Mouse (Mus musculus) embryonic facial prominence, embryonic 14.5 days (tissue): ENCODE results near the gene Tubb2b. TPM values are rescaled to one million over a fixed set of nuclear protein-coding genes. Genes with fewer than 3 reads are reported as not detected.

Experiments used
- ATAC-seq: fragments of 200-750 bp; cut with Nextera tagmentation; 2 replicates; pipeline ENCODE4 v1.8.0; 2017; ENCODE audit warnings: low read depth, moderate number of reproducible peaks, moderate TSS enrichment
- DNase-seq: peaks from one replicate; pipeline ENCODE4 v3.0.0-alpha.2; 2015; ENCODE audit warnings: low spot score
- H3K27ac ChIP-seq: fragments of 300-500 bp; sonication (generic); replicated peaks from 2 replicates; pipeline ENCODE4 v1.5.1; 2014; ENCODE audit warnings: low read depth, mild to moderate bottlenecking, low read length, moderate library complexity
- H3K27me3 ChIP-seq: fragments of 300-500 bp; sonication (generic); replicated peaks from 2 replicates; pipeline ENCODE4 v1.6.1; 2014; ENCODE audit warnings: low read length; ENCODE audit not compliant: control insufficient read depth, insufficient read depth
- H3K36me3 ChIP-seq: fragments of 300-500 bp; sonication (generic); 2 replicates; pipeline ENCODE4 v1.6.1; 2014; ENCODE audit warnings: low read length, mixed read lengths; ENCODE audit not compliant: control insufficient read depth, insufficient read depth
- H3K4me1 ChIP-seq: fragments of 300-500 bp; sonication (generic); 2 replicates; pipeline ENCODE4 v1.6.1; 2014; ENCODE audit warnings: antibody characterized with exemption, low read length; ENCODE audit not compliant: control insufficient read depth, insufficient read depth
- H3K4me2 ChIP-seq: fragments of 300-500 bp; sonication (generic); 2 replicates; pipeline ENCODE4 v1.6.1; 2014; ENCODE audit warnings: low read depth, mild to moderate bottlenecking, low read length, moderate library complexity, mixed read lengths
- H3K4me3 ChIP-seq: fragments of 300-500 bp; sonication (generic); 2 replicates; pipeline ENCODE4 v1.5.1; 2014; ENCODE audit warnings: low read depth, mild to moderate bottlenecking, low read length
- H3K9ac ChIP-seq: fragments of 300-500 bp; sonication (generic); 2 replicates; pipeline ENCODE4 v1.6.1; 2014; ENCODE audit warnings: low read depth, mild to moderate bottlenecking, low read length, moderate library complexity, mixed read lengths
- H3K9me3 ChIP-seq: fragments of 300-500 bp; sonication (generic); 2 replicates; pipeline ENCODE4 v1.6.1; 2016; ENCODE audit warnings: low read length; ENCODE audit not compliant: control insufficient read depth
- WGBS: fragments of 180-500 bp; shearing (Covaris S2); extraction: QIAGEN DNeasy Blood & Tissue Kit; methylation state at CpG from one replicate; pipeline ENCODE4 v1.1.7; 2014; 5-methylcytosine and 5-hydroxymethylcytosine counted together
- polyA plus RNA-seq: library from polyadenylated mRNA; unstranded; fragments of >200 nt; fragmentation: Nextera tagmentation; extraction: Ambion mirVana; gene quantifications from 2 replicates; pipeline ENCODE4 v1.2.1, GENCODE M21; 2014

Tubb2b gene
- polyA plus RNA-seq, 1 experiment from 2014 or later: 52.1 TPM

DNA sequence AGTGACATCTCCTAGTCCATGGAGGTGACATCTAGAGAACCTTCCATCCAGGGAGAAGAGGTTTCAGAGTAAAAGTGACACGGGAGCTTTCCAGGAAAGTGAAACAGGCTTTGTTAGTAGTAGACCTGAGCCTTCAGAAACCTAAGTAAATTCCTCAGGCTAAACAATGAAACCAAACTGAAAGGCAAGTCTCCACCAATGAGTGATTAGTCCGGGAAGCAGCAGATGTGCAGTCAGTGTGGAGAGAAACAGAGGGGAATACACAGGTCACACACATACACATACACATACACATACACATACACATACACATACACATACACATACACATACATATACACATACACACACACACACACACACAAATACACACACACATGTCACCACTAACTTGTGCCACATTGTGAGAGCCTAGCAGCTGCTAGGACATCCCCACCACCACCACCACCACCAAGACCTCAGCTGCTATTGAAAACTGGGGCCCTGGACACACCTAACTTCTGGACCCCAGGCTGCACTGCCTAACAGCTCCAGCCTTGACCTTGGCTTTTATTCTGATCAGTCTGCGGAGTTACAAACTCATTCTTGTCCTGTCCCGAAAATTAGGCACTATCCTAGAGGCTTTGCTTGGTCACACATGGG, 21.1 kb downstream of the Tubb2b start:
- no peak for ATAC-seq
- Histone ChIP-seq H3K27me3 (no peaks in the 10 kb centered on the region), H3K27ac (no peak overlapping the region), H3K36me3 (no peaks in the 10 kb centered on the region), H3K9me3 (no peaks in the 10 kb centered on the region), H3K4me1 (no peaks in the 10 kb centered on the region), H3K4me2 (no peak overlapping the region), H3K4me3 (no peak overlapping the region), H3K9ac (no peak overlapping the region)
- DNase-seq: no peak
- 66% methylated on average over 4 of the region's 4 CpGs for WGBS

DNA sequence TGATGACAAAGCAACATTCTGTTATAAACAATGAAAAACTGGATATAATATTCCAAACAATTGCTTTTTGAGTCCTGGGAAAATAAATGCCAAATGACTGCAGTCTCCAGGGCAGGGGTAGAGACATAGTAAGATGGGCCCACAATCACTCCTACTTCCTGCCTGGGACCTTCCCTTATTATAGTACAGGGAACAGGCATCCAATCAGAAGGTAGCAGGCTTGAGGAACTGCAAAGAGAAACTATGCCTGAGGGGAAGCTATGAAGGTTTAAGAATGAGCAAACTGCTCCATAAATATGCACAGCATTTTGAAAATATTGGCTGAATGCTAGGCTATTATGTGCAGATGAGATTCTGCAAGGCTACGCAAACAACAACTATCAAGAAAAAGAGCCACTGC, 23.3 kb downstream of the Tubb2b start:
- Histone ChIP-seq H3K9ac (no peak overlapping the region), H3K36me3 (no peaks in the 10 kb centered on the region), H3K4me3 (no peak overlapping the region), H3K27ac (no peak overlapping the region), H3K9me3 (no peaks in the 10 kb centered on the region), H3K4me1 (no peaks in the 10 kb centered on the region), H3K4me2 (no peak overlapping the region), H3K27me3 (no peaks in the 10 kb centered on the region)
- WGBS: 90% methylated on average over 1 of the region's 1 CpGs
- no peak for ATAC-seq
- no peak for DNase-seq

GRCm38 (mm10) chr13:34106256-34106655, 24.0 kb downstream of the Tubb2b start:
- H3K4me2 ChIP-seq: no peak overlapping the region
- no peaks in the 10 kb centered on the region for H3K36me3 ChIP-seq
- H3K4me3 ChIP-seq: no peak overlapping the region
- H3K9me3 ChIP-seq: no peaks in the 10 kb centered on the region
- WGBS: 88% methylated on average over 2 of the region's 2 CpGs
- no peaks in the 10 kb centered on the region for H3K4me1 ChIP-seq
- no peak overlapping the region for H3K27ac ChIP-seq
- DNase-seq: no peak
- no peaks in the 10 kb centered on the region for H3K27me3 ChIP-seq
- no peak overlapping the region for H3K9ac ChIP-seq
- ATAC-seq: no peak

DNA sequence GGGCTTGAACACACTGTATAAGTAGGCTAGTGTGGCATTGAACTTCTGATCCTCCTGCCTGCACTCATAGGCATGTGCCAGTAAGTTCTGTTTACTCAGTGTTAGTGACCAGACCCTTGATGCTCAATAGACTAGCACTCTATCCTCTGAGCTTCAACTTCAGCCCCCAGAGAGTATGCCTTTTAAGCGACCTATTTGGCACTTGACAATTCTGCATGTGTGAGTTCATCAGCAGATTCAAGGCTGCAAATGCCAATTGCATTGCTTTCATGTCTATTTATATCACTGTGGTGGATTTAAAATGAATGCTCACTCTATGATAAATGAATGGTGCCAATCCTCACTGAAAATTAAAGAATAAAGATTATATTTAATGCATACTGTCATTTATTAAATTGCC, 24.9 kb downstream of the Tubb2b start:
- Histone ChIP-seq H3K4me3 (no peak overlapping the region), H3K27me3 (no peaks in the 10 kb centered on the region), H3K36me3 (no peaks in the 10 kb centered on the region), H3K4me2 (no peak overlapping the region), H3K9ac (no peak overlapping the region), H3K9me3 (no peaks in the 10 kb centered on the region), H3K27ac (no peak overlapping the region), H3K4me1 (no peaks in the 10 kb centered on the region)
- no peak for DNase-seq
- ATAC-seq: no peak
- WGBS: 66% methylated on average over 1 of the region's 1 CpGs

DNA sequence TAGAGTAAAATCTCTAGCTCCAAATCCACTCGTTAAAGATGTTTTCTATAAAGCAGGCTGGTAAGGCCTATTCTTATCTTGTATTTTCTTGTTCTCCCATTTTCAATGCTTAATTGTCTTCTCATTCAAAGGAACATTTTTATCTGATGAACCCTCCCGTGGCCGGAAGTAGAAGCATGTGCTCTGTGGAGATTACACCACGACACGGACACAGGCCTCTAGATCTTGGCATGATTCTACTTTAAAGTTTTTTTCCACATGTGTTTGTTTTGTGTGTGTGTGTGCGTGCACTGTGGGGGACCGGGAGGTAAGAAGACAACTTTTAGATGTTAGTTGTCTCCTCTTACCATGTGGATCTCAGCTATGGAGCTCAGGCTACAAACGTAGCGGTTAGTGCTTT, 28.4 kb downstream of the Tubb2b start:
- DNase-seq: no peak
- Histone ChIP-seq H3K9me3 (no peaks in the 10 kb centered on the region), H3K27me3 (no peaks in the 10 kb centered on the region)

DNA sequence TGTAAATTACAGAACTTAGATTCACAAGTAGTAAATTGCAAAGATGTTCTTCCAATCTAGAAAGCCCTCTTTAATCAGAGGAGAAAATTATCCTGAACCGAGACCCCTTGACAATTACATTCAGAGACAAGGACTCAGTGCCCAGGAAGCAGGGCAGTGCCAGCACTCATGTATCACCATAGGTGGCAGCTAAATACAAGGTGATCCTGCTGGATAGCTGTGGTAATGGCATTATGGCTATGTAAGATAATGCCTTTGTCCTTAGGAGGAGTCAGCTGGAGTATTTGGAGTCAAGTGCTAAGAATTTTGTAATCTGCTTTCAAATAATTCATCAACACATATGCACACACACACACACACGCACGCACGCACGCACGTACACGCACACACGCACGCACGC, 29.0 kb downstream of the Tubb2b start:
- H3K9me3 ChIP-seq: no peaks in the 10 kb centered on the region
- no peaks in the 10 kb centered on the region for H3K36me3 ChIP-seq
- H3K4me1 ChIP-seq: no peaks in the 10 kb centered on the region
- DNase-seq (no peak), ATAC-seq (no peak)
- H3K27ac ChIP-seq: no peak overlapping the region
- WGBS: 94% methylated on average over 10 of the region's 10 CpGs
- H3K27me3 ChIP-seq: no peaks in the 10 kb centered on the region
- H3K4me2 ChIP-seq: no peak overlapping the region
- no peak overlapping the region for H3K4me3 ChIP-seq
- no peak overlapping the region for H3K9ac ChIP-seq

More for the DNA sequence above, 28.4 kb downstream of the Tubb2b start:
- H3K36me3 ChIP-seq: no peaks in the 10 kb centered on the region
- ATAC-seq: no peak
- H3K4me1 ChIP-seq: no peaks in the 10 kb centered on the region
- H3K4me2 ChIP-seq: no peak overlapping the region
- H3K4me3 ChIP-seq: no peak overlapping the region
- H3K27ac ChIP-seq: no peak overlapping the region
- 79% methylated on average over 9 of the region's 9 CpGs for WGBS
- no peak overlapping the region for H3K9ac ChIP-seq

GRCm38 (mm10) chr13:34100733-34101132, 29.5 kb downstream of the Tubb2b start:
- no peak for DNase-seq
- no peak overlapping the region for H3K4me2 ChIP-seq
- no peak overlapping the region for H3K4me3 ChIP-seq
- H3K27ac ChIP-seq: no peak overlapping the region
- no peaks in the 10 kb centered on the region for H3K9me3 ChIP-seq
- WGBS: 84% methylated on average over 3 of the region's 3 CpGs
- no peaks in the 10 kb centered on the region for H3K4me1 ChIP-seq
- no peaks in the 10 kb centered on the region for H3K36me3 ChIP-seq
- ATAC-seq: no peak
- no peaks in the 10 kb centered on the region for H3K27me3 ChIP-seq
- no peak overlapping the region for H3K9ac ChIP-seq

- H3K27ac ChIP-seq: no peak overlapping the region
- H3K9ac ChIP-seq: no peak overlapping the region
- H3K4me1 ChIP-seq: no peaks in the 10 kb centered on the region
- no peak overlapping the region for H3K4me3 ChIP-seq
- no peaks in the 10 kb centered on the region for H3K27me3 ChIP-seq
- no peak for DNase-seq
- H3K4me2 ChIP-seq: no peak overlapping the region
- no peaks in the 10 kb centered on the region for H3K9me3 ChIP-seq
- ATAC-seq: no peak
- H3K36me3 ChIP-seq: no peaks in the 10 kb centered on the region
- 77% methylated on average over 3 of the region's 3 CpGs for whole genome bisulfite sequencing
These were observed 33.2 kb downstream of the Tubb2b start for GRCm38 (mm10) chr13:34097086-34097485.

DNA sequence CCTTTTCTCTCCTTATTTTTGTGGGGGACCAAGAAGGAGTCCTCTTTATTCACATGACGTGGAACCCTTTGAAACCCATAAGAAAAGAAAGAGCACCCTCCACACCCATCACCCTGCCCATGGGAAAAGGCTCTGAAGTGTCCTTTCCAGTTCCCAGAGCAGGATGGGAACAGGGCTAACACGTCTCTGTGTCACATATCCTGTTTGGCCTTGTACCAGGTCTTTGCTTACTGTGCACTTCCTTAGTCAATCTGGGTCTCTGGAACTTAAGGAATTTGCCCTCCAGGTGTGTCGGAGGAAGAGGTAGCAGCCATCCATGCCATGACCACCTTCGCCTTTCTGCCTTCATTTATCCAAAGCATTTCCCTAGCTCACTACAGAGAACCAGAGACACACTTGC, 33.8 kb downstream of the Tubb2b start:
- Histone ChIP-seq H3K36me3 (no peaks in the 10 kb centered on the region), H3K4me1 (no peaks in the 10 kb centered on the region), H3K4me2 (no peak overlapping the region), H3K9me3 (no peaks in the 10 kb centered on the region), H3K4me3 (no peak overlapping the region), H3K27me3 (no peaks in the 10 kb centered on the region), H3K9ac (no peak overlapping the region), H3K27ac (no peak overlapping the region)
- no peak for ATAC-seq
- WGBS: 52% methylated on average over 4 of the region's 4 CpGs
- peak; percentile 23 for DNase-seq
